25 mouse cellular contexts compared by ENCODE assay signal in the genomic region with DNA sequence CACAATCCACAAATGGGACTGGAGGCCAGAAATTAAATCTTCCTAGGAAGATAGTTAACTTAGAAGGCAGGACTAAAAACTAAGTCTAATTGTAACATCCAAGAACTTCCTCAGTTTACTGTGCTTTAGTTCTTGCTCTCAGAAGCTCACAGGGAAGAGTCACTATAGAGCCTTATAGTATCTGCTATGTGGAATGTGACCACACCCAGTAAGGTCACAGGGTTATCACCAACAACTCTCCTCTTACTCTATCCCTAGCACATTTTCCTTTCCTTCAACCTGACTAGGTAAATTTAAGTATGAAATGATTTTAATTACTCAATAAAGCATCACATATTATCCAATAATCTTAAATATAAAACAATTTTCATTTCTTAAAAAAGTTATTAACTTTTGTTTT.
"Had no signal": no experiment of that assay in that cellular context is flagged by ENCODE, and none has a peak within 500 bp of the region (broad histone marks: within the 10 kb centered on the region; RNA-seq: fewer than 3 reads in every experiment).

No protein-coding gene starts in this region.

- H3K36me3 ChIP-seq: intestine, embryonic 15.5 days had no signal

- ATAC-seq: hindbrain, embryonic 16.5 days; intestine, embryonic 15.5 days; intestine, postnatal 0 days had no signal

- H3K4me3 ChIP-seq: gastrocnemius, adult 2 months; heart, embryonic 10.5 days; heart, embryonic 12.5 days; hindbrain, embryonic 10.5 days; hindbrain, embryonic 12.5 days; intestine, embryonic 15.5 days; layer of hippocampus, adult 2 months; left cerebral cortex, adult 2 months; limb, embryonic 13.5 days; limb, embryonic 15.5 days; liver, embryonic 15.5 days had no signal

- H3K9me3 ChIP-seq: heart, embryonic 10.5 days; heart, embryonic 12.5 days; hindbrain, embryonic 10.5 days; hindbrain, embryonic 12.5 days; intestine, embryonic 15.5 days; limb, embryonic 13.5 days; limb, embryonic 15.5 days; liver, embryonic 15.5 days had no signal

- DNase-seq: gastrocnemius, adult 2 months; gastrocnemius, postnatal 10 days; gastrocnemius, postnatal 25 days; heart, adult 18-20 months; heart, postnatal 10 days; heart, postnatal 4 days; kidney, adult 18-20 months; kidney, adult 8-10 months; kidney, postnatal 10 days; kidney, postnatal 25 days; kidney, postnatal 4 days; left cerebral cortex, postnatal 4 days; lung, adult 18-20 months had no signal

- H3K9ac ChIP-seq: heart, embryonic 12.5 days; hindbrain, embryonic 12.5 days; intestine, embryonic 15.5 days; limb, embryonic 13.5 days; limb, embryonic 15.5 days; liver, embryonic 15.5 days had no signal

- H3K27me3 ChIP-seq: heart, embryonic 12.5 days; hindbrain, embryonic 12.5 days; intestine, embryonic 15.5 days; limb, embryonic 13.5 days; limb, embryonic 15.5 days; liver, embryonic 15.5 days had no signal

- H3K4me2 ChIP-seq: heart, embryonic 12.5 days; hindbrain, embryonic 12.5 days; intestine, embryonic 15.5 days; limb, embryonic 13.5 days; limb, embryonic 15.5 days; liver, embryonic 15.5 days had no signal

- H3K4me1 ChIP-seq: heart, embryonic 10.5 days; hindbrain, embryonic 10.5 days; hindbrain, embryonic 12.5 days; intestine, embryonic 15.5 days; limb, embryonic 13.5 days; limb, embryonic 15.5 days had no signal

- H3K27ac ChIP-seq: gastrocnemius, adult 2 months; heart, embryonic 10.5 days; hindbrain, embryonic 10.5 days; hindbrain, embryonic 12.5 days; intestine, embryonic 15.5 days; layer of hippocampus, adult 2 months; left cerebral cortex, adult 2 months; limb, embryonic 13.5 days; limb, embryonic 15.5 days; liver, embryonic 15.5 days had no signal
